Mouse (Mus musculus): Measurements from ENCODE around the gene Rmdn2. TPM values are rescaled to one million over a fixed set of nuclear protein-coding genes. Genes with fewer than 3 reads are reported as not detected.

Rmdn2 gene
- polyA plus RNA-seq, 1 experiment = 0.53 TPM

DNA sequence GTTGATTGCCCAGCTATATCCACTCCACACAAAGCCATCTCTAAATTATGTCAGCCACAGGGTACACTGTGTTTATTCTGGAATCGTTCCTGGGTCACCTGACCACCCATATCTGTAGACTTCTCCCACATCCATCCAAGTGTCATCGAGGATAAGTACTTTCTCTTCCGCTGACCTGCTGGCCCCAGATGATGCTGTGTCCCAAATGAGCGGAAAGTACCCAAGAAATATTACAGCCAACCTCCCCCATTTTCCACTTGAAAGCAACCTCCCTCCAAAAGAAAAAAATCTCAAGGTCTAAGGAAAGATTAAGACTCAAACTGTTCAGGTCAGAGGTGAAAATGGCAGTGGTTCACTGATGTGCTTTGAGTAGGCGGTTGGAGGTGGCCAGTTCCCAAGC, 131.0 kb downstream of the Rmdn2 start:
- Histone ChIP-seq H3K4me3 (ENCODE audit: low read depth, low read length) (no peak overlapping the region), H3K36me3 (ENCODE audit: control insufficient read depth, insufficient read depth, low read length) (no peaks in the 10 kb centered on the region), H3K27me3 (ENCODE audit: control insufficient read depth, insufficient read depth, low read length) (no peaks in the 10 kb centered on the region; the same call in 1 of the 2 replicates), H3K4me1 (ENCODE audit: control insufficient read depth, insufficient read depth, insufficient read length, low read length) (no peaks in the 10 kb centered on the region), H3K27ac (ENCODE audit: insufficient read depth, low read depth, low read length) (no peak overlapping the region)
- TF ChIP-seq POLR2A (IDR thresholded peaks at IDR 0.05; ENCODE audit: low read depth, low read length) (no peak), CTCF (IDR thresholded peaks at IDR 0.05; ENCODE audit: extremely low read depth, insufficient read length, insufficient replicate concordance, low read depth, low read length) (no peak)
- WGBS = 76% methylated on average over 5 of the region's 5 CpGs

Other genes starting within 250 kb of the Rmdn2 start
- 2.4 and 5.4 TPM in 2 replicates for gene Cyp1b1, start 103.2 kb downstream of the Rmdn2 start, polyA plus RNA-seq (2012; rRNA removed)

Data from small intestine, adult 2 months (tissue).